Mouse (Mus musculus) gastrocnemius, adult 18-20 months (tissue): Measurements from ENCODE around the gene B4galt3. TPM values are rescaled to one million over a fixed set of nuclear protein-coding genes. Genes with fewer than 3 reads are reported as not detected.

Experiments
- DNase-seq: peaks from one replicate; pipeline ENCODE4 v3.0.0; 2021; ENCODE audit warnings: low spot score
- long read RNA-seq, 2 experiments: library from polyadenylated mRNA; stranded (forward); transcript quantifications; one replicate each; pipeline ENCODE4 v2.0.0; 2021
- total RNA-seq, 2 experiments: library from RNA; stranded (reverse); gene quantifications; 2 replicates each; pipeline ENCODE4 v1.2.3; 2021

Gene B4galt3
- 10 to 100 TPM; 12.0 to 13.0 TPM for total RNA-seq
- long read RNA-seq, experiment 1, transcript B4galt3-201 (8 exons, 1,998 nt) = major isoform, 13 of 22 reads
- long read RNA-seq, experiment 1, partial matches to known transcripts = 4 of 22 reads
- long read RNA-seq, experiment 1, other reads (novel, unspliced or antisense) = 4 of 22 reads
- long read RNA-seq, experiment 2, transcript B4galt3-201 (8 exons, 1,998 nt) = major isoform, 8 of 18 reads
- long read RNA-seq, experiment 2, partial matches to known transcripts = 3 of 18 reads
- long read RNA-seq, experiment 2, other reads (novel, unspliced or antisense) = 7 of 18 reads

- peak; percentile 96 for DNase-seq
Measured at GRCm38 (mm10) chr1:171269848-171270572, at the start of gene B4galt3. Gene B4galt3 (plus strand): TSS chr1:171270328.

- DNase-seq = peak; percentile 88
Measured at GRCm38 (mm10) chr1:171220871-171221270, 49.3 kb upstream of the B4galt3 start.

DNA sequence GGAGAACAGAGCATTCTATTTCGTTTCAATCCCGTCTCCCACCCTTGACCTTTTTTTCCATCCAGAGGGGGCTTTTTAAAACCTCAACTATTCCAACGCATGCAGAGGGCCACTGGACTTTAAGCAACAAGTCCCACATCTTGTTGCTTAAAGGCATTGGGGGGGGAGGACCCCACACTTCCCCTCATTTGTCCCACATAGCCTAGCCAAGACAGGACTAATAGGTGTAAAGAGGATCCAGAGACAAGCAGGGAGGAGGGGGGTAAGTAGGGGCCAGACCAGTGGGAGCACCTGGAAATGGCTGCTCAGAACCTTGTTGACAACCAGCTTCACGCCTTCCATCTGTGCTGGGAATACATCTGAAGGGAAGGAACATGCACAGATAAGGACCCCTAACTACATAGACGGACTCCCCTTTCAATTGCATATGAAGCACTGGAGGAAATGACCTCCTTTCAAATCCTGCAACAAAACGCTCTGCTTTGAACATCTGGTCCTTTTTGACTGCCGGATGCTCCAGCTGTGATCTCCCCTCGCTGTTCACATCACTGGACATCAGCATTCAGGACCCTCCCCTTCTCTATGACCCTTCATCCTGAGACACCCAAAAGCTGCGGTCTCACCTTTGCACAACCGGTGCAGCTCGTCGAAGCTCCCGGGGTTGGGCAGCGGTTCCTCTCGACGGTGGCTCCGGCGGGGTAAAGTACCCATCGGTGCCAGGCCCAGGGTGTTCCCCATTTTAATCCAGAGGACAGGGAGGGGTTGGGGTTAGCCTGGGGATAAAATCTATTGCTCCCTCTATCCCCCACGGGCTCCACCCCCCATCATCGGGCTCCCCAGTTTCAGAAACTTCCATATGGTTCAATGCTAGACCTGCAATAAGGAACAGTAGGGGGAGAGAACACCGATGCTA, 48.6 kb upstream of the B4galt3 start:
- DNase-seq = no peak

- peak; percentile 96 for DNase-seq
Measured at GRCm38 (mm10) chr1:171222238-171223155, 47.6 kb upstream of the B4galt3 start, which contains the start of gene Tomm40l. Gene Tomm40l (minus strand): TSS chr1:171222514.

- DNase-seq = no peak
Measured at GRCm38 (mm10) chr1:171223168-171223567, 47.0 kb upstream of the B4galt3 start.

DNA sequence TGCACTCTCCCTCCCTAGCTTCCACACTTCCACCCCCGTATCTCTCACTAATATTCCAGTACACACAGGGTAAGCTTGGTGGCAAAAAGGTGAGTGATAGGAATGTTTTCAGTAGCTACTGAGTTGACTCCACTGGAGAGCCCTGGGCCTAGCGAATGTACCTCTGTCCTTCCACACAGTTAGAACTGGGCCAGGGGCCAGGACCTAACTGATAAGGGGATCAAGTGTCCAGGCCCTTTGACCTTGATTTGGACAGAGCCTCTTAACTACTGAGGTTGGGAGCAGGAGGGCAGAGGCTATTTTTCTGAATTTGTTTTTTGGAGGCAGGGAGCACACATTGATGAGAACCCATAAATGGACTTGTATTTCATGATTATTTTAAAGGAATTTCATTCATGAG, 46.3 kb upstream of the B4galt3 start:
- DNase-seq = no peak

DNA sequence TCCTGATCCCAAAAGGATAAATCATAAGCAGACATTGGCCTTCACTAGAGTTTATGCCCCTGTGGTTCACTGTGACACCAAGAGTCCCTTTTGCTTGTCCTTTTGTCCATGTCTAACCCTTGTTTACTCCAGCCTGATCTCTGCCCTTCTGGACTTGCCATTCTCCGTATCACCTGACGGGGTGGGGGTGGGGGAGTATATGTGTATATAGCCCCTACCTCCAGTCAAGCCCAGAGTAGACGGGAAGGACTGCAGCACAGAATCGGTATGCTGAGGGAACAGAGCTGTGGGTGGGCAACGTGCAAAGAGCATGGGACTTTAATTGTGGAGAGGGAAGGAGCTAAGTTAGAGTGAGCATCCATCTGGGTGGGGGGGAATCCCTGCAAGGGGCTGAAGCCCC, 45.3 kb upstream of the B4galt3 start, which contains the start of gene Apoa2:
Gene Apoa2, plus strand, starts transcription at position 198 of the 400 bp plus-strand sequence.
- DNase-seq = no peak

GRCm38 (mm10) chr1:171226780-171227179, 43.3 kb upstream of the B4galt3 start:
- no peak for DNase-seq

DNA sequence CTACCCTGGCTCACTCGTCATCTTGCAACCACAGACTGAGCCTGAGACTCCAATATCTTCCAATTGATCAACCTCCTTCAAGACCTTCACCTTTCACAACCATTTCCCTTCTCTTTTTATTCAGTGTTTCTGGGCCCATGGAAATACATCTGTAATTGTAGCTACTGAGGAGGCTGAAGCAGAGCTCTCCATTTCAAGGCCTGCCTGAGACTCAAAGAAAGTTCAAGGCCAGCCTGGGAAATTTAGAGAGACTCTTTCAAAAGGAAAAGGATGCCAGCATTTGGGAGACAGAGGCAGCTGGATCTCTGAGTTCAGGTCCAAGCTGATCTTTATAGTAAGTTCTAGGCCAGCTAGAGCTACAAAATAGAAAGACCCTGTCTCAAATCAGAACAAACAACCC, 42.2 kb upstream of the B4galt3 start:
- DNase-seq = no peak

DNA sequence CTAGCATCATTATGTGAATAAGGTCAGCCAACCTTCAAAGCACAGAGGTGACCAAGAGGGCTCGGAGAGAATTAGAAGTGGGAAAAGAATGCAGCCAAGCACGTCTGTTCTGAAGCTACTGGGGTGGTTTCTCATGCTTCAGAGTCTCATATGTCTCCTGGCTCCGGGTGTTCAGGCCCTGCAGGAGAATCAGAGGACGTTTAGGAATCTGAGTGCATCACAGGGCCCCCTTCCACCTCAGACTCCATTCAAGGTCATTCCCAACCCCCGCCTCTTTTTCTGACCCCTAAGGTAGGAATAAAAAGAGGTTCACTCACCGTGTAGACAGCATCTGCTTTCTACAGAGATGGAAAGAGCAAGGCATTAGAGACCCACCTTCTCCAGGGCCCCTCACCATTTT, 40.4 kb upstream of the B4galt3 start:
- no peak for DNase-seq

- no peak for DNase-seq
Measured at GRCm38 (mm10) chr1:171230215-171230614, 39.9 kb upstream of the B4galt3 start.

DNA sequence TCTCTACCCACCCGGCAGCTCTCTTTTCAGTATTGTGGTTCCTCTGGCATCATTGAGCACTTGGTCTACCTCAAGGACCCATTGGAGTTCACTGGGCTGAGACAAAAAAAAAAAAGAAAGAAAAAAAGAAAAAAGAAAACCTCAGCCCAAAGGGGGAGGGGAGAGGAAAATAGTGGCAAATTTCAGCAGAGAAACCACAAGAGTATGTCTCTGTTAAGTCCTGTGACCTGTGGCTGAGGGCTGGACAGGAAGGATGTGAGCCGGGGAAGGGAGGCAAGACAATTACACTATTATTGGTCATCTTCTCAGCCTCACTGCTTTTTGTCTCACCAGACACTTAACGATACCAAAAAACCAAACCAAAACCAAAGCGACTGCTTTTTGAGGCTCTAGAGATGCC, 38.3 kb upstream of the B4galt3 start:
- DNase-seq = no peak

DNA sequence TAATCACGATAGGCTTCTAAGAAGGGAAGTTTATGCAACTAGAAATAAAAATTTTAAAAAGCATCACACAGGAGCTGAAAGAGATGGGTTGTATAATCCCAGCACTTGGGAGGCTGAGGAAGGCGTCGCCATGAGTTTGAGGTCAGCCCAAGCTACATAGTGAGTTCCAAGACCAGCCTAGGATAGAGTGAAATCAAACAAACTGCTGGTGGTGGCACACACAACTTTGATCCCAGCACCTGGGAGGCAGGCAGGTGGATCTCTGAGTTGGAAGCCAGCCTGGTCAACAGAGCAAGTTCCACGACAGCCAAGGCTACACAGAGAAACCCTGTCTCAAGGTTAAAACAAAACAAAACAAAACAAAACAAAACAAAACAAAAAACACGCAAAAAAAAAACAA, 37.8 kb upstream of the B4galt3 start:
- DNase-seq = no peak

DNA sequence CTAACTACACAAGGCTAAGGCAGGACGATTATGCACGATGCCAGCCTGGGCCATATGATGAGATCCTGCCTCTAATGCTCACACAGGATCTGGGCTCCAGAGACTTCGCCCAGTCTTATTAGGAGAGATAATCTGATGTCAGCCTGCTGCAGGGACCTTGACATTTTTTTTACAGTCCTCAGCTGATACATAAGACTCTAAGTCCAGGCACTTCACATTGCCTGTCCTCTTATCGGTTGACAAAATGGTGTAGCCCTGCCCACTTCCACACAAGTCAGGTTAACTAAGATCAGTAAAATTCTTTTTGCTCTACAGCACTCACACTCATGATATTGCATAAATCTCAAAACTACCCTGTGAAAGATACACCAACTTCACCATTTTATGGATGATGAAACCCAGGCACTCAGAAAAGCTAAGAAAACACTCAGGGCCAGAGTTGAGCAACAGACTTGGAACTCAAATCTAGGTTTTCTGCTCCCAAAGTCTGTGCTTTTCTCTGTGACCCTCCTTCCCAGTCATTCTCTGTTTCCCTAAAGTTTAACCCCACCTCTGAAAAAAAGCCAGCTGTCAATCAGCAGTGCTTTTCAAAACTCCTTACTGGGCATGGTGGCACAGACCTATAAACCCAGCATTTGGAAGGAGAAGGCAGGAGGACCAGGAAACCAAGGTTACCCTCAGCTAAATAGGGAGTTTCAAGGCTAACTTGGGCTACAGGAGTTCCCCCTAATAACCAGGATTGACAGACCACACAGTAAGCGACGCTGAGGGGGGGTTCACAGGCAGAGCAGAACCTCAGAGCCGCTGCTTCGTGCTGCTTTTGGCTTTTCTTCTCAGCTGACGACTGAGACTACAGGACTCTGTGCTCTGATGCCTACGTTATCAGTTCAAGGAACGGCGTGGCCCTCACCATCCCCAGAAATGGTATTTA, 37.1 kb upstream of the B4galt3 start:
- DNase-seq = no peak

DNA sequence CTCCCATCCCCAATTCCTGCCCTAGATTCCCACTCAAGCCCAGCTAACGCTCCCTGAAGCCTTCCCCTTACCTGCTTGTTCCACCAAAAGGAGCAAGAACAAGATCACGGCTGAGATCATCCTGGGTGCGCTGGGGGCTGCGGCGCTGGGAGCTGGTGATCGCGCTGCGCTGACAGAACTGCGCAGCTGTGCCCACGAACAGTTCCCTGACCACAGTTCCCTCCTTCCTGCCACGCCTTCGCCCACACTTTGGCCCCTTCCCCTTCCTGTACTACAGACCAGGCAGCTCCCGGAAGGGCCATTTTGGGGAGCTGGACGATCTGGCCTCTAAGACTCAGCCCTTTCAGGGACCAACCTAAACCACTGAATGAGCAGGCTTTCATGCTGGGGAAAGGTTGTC, 36.0 kb upstream of the B4galt3 start, which contains the start of gene Fcer1g:
Gene Fcer1g, minus strand, starts transcription at position 240 of the 400 bp plus-strand sequence.
- DNase-seq = no peak

- DNase-seq = no peak
Measured at GRCm38 (mm10) chr1:171234538-171234937, 35.6 kb upstream of the B4galt3 start.

DNA sequence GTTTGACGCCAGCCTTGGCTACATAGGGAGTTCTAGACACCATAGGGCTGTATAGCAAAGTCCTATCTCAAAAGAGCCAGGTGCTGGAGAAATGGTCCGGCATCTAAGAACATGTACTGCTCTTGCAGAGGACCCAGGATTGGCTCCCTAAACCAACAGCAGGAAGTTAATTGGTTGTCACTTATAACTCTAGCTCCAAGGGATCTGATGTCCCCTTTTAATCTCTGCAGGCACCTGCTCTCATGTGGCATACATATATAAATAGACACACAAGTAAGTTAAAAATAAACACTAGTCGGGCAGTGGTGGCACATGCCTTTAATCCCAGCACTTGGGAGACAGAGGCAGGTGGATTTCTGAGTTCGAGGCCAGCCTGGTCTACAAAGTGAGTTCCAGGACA, 34.3 kb upstream of the B4galt3 start:
- DNase-seq = no peak

- DNase-seq = no peak
Measured at GRCm38 (mm10) chr1:171237438-171237837, 32.7 kb upstream of the B4galt3 start.

- peak; percentile 72 for DNase-seq
Measured at GRCm38 (mm10) chr1:171238463-171238862, 31.7 kb upstream of the B4galt3 start.
